Mouse (Mus musculus): Measurements from ENCODE around the gene Exoc2.

Gene Exoc2

DNA sequence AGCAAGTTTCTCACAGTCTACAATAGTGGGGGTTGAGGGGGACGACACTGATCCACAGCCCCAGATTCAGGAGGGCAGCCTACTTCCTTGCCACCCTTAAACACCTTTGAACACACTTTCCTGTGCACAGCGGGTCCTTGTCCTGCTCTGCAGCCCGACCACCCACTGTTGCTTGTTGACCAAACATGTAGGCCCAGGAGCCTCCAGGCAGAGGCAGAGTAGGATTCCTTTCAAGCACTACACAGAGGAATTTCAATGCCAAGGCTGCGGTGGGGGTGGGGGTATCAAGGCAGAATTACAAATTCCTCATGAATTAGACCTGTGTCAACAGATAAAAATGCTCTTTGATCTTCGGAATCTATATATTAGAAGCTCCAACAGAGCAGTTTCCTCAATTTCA is 82.7 kb downstream of the Exoc2 start:
- DNase-seq: no peak

DNA sequence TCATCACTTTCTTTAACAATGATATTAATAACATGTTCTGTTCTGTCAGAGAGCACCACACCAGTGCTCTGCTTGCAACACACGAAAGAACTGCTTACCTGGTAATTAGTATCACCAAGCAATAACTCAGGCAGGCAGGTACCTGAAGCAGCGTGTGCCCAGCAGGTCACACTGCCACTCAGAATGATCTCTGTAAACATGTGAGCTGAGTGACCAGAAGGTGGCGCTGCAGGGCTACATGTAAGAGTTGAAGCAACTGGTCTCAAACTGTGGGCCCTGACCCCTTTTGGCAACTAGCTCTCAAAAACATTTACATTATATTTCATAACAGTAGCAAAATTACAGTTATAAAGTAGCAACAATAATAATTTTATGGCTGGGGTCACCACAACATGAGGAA is 85.4 kb downstream of the Exoc2 start:
- peak; percentile 69 to 92 for DNase-seq

DNA sequence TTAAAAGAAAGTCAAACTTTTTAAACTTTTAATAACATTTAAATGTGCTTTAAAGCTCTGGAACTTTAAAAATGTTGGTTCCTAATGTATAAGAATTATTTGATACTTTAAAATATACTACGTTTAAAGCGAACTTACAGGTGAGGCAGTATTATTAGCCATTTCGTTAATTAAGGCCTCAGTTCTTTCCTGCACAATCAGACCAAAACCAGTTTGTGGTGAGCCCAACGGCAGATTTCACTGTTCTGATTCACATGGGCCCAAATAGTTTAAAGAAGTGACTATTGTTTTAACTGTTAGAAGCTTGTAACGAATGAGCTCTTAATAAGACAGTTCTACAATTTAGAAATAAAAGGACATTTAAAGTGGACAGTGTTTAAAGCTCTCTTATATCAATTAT is 93.6 kb downstream of the Exoc2 start:
- DNase-seq: no peak

DNA sequence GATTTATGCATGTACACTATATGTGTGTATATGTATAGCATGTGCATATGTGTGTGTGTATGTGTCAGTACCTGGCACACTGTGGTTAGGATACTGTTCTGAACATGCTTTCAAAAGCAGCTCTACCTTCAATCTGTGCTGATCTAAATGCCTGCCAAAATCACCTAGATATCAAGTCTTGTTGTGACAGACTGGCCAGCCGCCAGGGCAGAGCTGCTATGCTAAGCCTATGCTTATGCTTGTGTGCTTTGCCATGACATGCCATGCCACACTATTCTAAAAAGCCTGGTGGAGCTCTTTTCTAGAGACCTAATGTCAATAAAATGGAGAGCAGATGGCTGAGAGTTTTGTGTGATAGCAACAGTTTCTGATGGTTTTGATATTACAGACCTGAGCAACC is 94.0 kb downstream of the Exoc2 start:
- DNase-seq: no peak

DNA sequence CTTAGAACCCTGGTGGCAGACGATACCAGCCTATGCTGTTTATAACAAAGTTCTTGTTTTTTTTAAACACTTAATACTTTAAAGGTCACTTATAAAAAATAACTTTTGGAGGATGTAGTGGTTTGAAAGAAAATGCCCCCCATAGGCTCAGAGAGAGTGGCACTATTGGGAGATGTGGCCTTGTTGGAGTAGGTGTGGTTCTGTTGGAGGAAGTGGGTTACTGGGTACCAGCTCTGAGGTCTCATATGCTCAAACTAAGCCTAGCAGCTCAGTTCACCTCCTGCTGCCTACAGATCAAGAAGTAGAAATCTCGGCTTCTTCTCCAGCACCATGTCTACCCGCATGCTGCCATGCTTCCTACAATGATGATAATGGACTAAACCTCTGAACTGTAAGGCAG is 98.1 kb downstream of the Exoc2 start:
- no peak for DNase-seq

DNA sequence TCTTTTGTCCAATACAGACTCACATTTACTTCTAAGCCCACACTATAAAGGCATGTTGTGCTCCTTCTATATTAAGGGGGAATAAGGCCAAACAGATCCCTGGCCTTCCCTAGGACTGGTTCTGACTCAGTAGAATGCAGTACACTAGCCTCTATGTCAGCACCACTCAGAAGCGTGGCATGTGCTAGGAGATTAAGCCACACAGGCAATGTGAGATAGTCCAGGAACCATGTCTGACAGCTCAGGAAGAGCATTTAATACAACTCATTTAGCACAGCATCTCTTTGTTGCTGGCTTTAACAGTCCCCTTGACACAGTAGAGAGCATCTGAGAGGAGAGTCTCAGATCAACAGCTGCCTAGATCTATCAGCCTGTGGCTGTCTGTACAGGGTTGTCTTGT is 100.4 kb downstream of the Exoc2 start:
- DNase-seq: no peak

DNA sequence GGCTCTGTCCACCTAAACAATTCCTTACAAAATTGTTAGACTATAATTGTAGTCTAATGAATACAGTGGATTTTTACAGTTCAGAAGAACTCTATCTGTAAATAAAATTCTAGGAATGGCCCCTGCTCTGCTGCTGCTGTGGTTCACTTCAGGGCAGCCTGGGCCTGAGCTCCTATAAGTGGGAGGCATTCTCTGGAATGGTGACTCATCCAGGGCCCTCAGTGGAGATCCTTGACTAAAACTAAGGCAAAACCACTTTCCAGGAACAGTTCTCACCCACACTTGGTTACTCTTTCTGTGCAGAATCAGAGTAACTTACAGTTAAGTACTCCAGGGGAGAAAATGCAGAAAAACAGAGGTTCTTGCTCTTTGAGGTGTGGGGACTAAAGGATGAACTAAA is 108.4 kb downstream of the Exoc2 start:
- no peak for DNase-seq

DNA sequence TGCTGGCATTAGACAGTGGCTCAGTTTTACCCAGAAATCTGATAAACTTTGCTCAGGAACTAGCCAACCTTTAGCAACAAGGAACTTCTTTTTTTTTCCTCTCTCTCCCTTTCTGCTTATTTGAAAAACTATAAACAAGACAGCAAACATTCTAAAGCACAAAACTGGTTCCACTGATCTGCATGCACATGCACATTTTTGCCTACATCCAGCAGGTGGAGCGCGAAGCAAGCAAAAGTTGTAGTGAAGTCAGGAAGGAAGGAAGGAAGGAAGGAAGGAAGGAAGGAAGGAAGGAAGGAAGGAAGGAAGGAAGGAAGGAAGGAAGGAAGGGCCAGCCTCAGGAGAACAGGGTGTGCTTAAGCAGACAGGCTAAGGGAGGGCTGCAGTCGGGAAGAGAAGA is 109.9 kb downstream of the Exoc2 start:
- peak in 1 of 2 experiments; percentile 19 for DNase-seq

DNA sequence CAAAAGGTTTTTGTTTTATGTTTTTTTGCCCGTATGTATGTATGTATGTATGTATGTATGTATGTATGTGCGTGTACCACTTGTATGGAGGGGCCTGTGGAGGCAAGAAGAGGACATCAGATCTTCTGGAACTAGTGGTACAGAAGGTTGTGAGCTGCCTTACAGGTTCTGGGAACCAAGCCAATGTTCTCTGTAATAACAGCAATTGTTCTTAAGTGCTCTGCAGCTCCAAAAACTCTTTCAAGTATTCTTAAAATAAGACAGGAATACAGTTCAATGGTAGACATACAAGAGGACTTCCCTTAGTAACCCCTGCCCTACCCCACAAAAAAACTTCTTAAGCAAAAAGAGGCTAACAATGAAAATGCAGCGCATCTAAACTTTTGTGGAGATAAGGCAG is 115.5 kb downstream of the Exoc2 start:
- no peak for DNase-seq

DNA sequence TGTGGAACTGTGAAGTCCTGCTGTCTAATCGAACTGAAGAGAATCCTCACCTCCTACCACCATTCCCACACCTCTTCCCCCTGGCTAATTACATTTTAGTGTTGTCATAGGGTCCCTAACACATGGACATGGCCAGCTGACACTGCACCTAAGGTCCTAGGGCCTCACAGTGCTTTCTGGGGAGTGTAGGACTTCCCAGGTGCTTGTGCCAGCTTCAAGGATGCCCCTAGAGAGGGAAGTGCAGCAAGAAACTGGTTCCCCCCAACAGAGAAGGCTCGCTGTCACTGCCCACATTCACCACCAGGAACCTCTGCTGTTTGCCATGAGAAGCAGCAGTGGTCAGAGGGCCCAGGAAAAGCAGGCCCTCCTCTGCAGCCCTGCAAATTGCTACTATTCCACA is 123.2 kb downstream of the Exoc2 start:
- no peak for DNase-seq

DNA sequence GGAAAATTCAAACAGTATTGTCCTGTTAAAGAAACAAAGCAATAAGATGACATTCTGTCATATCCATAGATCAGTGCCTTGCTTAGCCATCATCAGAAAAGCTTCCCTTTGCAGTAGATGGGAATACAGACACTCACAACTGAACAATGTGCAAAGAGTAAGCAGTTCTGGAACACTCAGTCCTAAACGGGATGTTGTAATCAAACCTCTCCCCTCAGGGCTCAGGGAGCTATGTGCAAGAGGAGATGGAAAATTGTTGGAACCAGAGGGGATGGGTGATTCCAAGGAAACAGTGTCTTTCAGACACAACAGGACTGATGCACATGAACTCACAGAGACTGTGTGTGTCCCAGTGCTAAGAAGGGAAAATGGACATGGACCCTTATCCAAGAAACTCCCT is 125.9 kb downstream of the Exoc2 start:
- DNase-seq: no peak

DNA sequence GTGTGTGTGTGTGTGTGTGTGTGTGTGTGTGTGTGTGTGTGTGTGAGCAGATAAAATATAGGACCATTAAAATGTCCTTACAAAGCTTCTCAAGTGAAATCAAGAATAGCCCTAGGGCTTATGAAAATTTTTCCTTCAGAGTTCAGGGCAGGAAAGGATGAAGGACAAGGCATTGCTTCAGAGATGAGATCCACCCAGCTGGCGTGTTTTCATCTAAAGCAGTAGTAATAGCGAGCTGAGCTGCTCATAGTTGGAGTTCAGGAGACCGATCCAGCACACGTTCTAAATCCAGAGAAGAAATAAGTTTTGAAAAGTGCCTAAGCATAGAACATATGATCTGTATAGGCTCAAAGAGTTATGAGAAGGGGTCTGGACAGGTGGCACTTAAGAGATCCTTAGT is 127.4 kb downstream of the Exoc2 start:
- no peak for DNase-seq

DNA sequence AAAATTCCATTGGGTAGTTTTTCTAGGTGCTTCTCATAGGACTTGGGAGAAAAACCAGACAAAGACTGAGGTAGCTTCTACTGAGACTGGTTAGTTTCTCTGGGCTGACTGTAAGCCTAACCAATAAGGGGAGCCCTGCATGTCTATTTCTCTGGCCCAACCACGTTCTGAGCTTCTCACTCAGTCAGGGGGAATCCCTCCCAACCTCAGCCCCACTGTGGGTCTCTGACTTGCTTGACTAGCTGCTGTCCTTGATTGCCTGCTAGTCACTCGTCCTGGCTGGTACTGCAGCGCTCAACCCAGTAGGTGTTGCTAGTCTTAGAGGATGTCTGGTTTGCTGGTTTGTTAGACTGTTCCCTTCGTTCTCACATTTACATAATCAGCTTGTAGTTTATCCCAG is 130.8 kb downstream of the Exoc2 start:
- DNase-seq: no peak

DNA sequence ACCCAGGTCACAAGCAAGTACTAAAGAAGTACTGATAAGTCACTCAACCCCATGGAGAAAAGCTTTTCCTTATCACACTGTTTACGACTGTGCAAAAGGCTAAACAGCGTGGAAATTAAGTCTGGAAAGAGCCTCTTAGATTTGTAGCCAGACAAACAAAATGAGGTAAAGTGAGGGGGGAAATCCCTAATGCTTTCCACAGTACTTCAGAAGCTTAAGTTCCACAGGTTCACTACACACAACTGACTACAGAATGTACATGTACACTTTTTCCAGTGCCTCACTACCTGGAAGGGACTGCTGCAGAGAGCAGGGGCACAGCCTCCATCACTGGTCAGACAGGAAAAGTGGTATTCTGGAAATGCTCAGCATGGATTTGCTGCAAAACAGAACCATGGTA is 132.1 kb downstream of the Exoc2 start:
- DNase-seq: no peak

DNA sequence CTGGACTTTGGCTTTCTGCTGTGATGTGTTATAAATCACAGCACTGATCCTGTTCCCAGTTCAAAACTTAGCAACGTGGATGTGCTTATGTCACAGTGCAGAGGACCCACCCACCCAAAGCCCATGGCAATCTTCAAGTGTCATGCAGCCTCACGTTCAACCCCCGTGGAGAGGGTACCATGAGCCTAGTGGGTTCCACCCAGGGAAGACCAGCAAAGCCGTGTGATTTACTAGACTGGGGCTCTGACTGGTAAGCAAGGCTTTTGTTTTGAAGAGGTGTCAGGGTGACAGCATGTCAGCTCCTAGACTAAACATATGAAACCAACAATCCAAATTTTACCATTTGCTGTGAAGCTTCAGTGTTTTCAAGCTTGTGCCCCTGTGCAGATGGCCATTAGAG is 132.6 kb downstream of the Exoc2 start:
- DNase-seq: no peak

DNA sequence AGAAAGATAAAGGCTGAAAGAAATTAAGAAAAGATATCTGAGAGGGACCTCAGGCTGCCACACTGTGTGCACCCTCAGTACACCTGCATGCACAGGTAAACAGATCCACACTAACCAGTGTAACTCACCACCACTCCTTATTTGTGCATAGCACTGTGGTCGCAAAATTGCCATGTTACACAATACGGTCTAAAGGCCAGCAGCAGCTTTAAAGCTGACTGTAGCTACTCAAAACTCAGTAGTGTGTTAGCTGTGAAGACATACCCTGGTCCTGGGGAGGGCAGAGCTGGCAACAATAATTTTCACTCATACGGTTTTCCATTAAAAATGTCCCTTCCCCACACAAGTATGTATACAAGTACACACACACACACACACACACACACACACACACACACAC is 133.2 kb downstream of the Exoc2 start:
- DNase-seq: no peak

DNA sequence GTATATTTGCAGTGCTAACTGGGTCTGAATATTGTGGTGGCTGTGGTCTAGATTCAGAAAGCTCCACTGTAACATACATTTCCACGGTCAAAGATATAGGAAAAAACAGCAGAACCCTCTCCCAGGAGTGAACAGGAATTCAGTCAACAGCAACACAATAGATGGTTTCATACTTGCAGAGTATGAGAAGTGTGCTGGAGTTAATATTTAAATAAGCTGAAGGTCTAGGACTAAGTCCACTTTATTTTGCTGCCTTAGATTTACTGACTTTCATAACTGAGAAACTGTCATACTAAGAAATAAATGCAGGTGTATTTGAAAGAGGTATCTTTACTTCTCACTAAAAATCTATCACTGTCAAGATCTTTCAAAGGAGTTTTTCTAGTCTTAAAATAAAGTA is 137.6 kb downstream of the Exoc2 start:
- DNase-seq: no peak

DNA sequence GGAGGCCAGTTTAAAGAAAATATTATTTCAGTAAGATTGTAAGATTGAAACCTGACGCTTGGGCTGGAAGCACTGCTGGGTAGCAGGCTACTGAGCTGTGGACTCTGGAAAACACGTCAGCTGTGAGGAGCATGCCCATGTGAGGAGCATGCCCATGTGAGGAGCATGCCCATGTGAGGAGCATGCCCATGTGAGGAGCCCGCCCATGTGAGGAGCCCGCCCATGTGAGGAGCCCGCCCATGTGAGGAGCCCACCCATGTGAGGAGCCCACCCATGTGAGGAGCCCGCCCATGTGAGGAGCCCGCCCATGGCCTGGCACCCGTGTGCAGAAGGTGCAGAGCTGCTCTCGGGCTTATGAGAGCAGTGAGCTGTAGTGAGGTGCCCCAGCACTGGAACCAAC is 139.0 kb downstream of the Exoc2 start:
- DNase-seq: peak; percentile 5 to 13

DNA sequence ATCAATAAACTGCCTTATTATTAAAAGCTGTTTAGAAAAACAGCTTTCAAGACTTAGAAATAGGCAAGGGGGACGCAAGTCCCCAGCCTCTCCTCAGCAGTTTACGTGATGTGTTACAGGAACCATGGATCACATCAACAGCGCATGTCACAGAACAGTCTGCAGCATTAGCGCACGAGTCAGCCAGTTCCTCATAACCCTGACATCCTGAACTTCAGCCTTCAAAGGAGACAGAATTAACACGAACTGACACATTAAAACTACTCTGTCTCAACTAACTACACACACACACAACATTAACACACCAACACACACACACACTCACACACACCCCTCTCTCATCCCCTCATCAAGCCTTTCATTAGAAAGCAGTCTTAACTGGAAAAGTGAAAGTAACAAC is 139.5 kb downstream of the Exoc2 start:
- DNase-seq: peak; percentile 4 to 7

DNA sequence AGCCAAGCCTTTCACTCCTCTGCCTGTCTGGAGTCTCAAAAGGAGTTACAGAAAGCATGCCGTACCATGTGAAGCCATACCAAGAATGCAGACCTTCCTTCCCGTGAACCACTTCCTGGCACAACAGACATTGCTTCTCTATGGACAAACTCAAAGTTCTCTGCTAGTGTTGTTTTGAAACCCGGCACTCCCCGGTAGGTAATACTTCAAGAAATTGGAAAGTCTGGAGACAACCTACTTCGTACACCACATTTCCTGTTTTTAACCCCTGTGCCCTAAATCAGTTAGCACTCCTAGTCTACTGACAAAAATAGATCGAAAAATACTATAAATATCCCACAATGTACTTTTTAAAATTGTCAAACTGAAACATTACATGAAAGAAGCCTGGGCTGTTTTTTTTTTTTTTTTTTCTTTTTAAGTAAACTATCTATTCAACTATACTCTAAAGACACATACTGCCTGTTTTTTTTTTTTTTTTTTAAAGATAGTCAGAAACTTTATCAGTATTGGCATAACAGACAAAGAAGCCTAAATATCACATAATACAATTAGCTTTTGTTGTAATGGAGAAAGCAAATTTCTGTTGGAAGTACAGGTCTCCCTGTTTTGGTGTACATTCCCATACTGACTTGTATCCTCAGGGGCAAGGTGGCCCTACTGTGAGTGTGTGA is 140.3 kb downstream of the Exoc2 start:
- DNase-seq: no peak

DNA sequence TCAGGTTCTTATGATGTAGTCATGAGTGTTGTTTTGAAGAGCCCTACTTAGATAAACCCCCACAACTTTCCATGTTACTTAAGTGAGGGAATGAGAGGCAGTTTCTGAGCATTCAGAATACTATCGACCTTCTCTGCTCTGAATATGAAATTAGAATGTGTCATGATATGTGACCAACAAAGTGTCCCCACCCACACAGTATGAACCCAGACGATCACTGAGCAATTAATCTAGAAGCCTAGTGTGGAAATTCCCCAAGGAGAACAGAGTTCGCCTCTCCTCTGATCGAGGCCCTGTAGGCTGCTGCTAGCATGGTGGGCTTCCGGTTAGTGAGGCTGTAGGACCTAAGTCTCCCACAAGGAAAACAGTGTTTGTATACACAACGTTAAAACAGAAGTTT is 142.5 kb downstream of the Exoc2 start:
- no peak for DNase-seq

DNA sequence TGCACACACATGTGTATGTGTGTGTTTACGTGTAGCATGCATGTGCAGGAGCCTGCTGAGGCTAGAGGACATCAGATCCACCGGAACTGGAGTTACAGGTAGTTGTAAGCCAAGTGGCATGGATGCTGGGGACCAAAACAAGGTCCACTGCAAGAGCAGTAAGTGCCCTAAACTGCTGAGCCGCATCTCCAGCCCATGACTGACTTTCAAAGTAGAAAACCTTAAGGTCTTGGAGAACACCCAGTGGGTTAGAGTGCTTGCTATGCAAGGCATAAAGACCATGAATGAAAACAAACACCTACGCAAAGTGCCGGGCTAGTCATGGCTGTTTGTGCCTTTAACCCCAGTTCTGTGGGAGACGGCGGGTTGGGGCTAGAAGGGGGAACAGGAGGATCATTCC is 147.4 kb downstream of the Exoc2 start:
- DNase-seq: no peak

DNA sequence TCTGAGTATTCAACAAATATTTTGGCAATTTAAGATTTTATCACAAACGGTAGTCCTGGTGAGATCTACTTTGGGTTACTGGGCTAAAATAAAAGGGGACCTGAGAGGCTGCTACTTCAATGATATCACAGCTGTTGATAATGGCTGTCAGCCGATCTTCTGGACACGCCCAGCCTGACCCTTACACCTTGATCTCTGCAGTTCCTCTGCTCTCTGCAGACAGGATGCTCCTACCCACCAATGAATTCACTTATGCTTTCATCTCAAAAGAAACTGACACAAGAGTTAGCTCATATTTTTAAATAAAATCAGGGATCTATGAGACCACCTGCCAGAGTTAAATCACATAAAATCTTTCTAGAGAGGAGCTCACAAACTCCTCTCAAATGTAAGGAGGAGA is 149.0 kb downstream of the Exoc2 start:
- DNase-seq: no peak

DNA sequence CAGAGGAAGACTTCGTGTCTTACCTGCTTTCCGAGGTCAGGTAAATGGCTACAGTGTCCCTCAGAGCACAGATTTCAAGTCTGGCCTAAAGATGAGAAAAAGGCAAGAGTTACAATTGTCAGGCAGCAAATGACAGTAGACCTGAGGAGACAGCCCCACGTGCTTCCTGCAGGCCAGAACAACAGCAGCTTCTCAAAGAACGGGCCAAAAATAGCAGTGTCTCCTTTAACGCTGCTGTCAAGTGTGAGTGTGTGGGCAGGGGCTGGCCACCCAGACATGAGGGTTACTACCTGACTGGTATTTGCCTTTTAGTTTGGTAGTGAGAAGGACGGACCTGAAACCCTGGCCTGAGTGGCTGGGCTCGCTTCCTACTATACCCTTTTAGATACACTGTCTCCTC is 153.3 kb downstream of the Exoc2 start:
- no peak for DNase-seq

DNA sequence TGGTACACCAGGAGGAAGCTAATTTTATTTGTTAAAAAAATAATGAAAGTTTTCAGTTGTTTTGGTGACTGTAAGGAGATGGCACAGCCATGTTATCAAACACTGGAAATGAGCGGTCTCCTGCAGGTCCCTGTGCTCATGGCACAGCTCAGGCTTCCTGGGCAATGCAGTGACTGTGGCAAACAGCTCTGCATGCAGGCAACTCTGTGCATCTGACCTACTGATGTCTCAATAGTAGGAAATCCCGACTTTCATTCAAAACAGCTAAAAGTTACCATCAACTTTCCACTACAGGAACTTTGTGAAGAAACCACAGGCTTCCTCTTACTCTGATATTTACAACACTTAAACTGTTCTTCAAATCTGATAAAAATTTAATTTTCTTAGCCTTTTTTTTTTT is 154.0 kb downstream of the Exoc2 start:
- DNase-seq: no peak

DNA sequence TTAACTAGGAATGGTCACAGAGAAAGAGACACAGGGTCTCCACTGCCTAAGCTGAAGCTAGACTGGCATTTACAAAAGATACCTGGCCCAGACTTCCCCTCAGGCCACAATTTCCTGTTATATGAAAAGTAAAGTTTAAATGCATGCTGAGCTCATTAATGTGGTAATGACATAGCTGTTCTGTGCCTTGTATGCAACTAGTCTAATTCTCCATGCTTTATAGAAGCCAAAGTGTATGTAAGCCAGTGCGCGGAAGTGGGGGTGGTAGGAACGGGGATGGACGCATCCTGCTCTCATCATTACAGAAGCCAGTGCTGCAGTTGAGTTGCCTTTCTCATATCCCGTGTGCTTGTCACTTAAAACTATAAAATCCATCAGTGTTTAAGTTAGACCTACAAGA is 156.5 kb downstream of the Exoc2 start:
- no peak for DNase-seq
